Mouse (Mus musculus): ENCODE measurements around the gene Wfdc8.

DNA sequence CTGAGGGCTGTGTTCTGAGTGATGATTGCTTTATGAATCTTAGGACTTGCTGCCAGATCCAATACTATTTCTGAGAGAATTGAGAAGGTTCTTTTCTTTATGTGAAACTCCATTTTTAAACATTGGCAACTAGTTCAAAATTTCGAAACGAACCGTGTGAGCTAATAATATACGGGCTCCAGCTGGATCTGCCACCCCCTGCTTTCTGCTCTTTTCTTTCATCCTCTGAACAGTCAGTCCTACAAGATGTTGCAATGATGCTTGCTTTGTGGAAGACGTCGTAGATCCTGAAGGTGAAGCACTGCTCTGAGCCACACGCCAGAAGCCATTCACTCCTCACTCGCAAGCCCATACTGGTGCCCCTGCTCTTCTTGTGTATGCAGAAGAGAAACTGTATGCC is 55.0 kb downstream of the Wfdc8 start:
- TF ChIP-seq EP300 (IDR thresholded peaks at IDR 0.05; ENCODE audit: insufficient read depth, low read depth, low read length) (no peak), CTCF (IDR thresholded peaks at IDR 0.05; ENCODE audit: low read depth, low read length) (no peak), POLR2A (IDR thresholded peaks at IDR 0.05; ENCODE audit: insufficient read depth, low read length) (no peak)

Data from ES-Bruce4 (cell line).